Mouse (Mus musculus) fat pad, adult 2 months (tissue): Measurements from ENCODE around the gene Alox12.

ENCODE experiments used
- DNase-seq: peaks from one replicate; pipeline ENCODE4 v3.0.0-alpha.2; 2011; ENCODE audit warnings: low read depth, low spot score; ENCODE audit errors: extremely low read depth

Gene Alox12

DNA sequence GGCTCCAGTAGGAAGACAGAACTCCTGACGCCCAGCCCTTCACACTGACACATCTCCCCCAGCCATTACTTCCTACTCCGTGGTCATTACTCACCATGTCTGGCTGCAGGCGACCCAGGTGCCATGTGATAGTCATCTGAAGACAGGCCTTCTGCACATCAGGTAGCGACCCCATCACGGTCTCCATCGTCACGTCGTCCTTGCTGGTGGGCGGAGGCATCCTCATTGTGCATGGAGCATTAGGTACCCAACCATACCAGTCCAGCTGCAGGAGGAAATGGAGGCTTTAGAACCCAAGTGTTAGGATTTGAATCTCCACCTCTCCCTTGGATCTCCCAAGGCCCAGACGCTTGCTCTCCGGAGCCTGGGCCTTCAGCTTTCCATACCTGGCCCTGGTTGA, 12.6 kb downstream of the Alox12 start:
- DNase-seq, result no peak

DNA sequence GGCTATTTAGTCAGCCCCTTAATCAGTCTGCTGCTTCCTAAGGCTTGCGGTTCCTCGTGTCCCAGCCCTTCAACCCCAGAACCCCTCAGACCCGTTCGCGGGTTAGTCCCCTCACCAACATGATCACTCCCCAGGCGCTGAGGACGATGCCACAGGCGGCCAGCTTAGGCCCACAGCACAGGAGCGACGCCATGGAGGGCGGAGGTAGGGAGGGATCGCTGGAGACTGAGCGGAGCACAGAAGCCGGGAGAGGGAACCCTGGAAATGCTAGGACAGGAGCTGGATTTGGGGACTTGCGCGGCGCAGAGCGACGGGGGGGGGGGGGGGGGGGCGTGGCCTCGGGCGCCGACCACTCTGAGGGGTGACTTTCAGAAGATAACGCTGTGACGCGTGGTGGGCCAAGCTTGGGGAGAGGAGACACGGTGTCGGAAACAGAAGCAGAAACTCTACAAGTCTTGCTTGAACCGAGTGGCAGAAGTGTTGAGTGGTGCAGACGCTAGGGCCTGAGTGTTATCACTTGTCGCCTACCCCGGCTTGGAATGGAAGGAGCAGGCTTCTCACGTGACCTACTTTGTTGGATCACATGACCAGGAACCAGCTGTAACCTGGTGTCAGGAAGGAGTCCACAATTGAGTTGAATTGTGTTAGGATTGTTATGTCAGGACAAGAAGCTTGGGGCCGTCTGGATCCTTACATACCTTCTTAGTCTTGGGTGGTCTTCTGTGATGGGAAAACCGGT, 15.4 kb downstream of the Alox12 start, which contains the start of the genes Gm21988 and Rnasek:
Gene Gm21988, minus strand, starts transcription at position 290 of the 739 bp plus-strand sequence.
Gene Rnasek, minus strand, starts transcription at position 302 of the 739 bp plus-strand sequence.
- no peak for DNase-seq

DNA sequence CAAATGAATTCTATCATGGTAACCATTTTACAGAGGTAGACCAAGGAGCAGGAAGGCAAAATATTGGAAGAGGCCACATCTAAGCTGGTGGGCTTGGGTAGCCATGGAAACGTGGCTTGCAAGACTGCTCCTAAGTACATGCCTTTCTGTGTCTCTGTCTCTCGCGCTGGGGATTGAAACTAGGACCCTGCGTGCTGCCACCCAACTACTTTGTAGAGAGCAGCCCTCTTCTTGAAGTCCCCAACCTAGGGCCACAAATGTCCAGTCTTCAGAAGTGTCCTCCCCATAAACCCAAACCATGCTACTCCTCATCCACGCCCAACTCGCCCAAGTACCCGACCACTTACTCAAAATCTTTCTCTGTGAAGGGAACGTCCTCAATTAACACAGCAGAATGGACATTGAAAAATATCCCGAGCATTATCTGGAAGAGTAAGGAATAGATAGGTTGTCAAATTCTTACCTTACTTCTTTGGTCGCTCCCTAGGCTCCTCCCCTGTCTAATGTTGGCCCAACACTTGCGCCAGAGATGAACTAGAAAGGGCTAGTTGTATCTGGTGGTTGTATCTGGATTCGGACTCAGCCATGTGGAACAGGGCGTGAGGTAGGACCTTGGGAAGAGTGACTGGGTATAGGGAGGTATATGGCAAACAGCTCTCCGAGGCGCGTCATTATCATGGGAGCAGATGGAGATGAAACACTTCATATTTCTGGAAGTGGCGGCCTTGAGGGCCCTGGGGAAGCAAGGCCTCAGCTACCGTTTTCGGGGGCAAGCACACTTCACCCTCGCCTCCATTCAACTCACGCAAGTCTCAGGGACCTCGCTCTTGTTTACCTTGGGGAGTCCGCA, 16.3 kb downstream of the Alox12 start:
- DNase-seq, result no peak

DNA sequence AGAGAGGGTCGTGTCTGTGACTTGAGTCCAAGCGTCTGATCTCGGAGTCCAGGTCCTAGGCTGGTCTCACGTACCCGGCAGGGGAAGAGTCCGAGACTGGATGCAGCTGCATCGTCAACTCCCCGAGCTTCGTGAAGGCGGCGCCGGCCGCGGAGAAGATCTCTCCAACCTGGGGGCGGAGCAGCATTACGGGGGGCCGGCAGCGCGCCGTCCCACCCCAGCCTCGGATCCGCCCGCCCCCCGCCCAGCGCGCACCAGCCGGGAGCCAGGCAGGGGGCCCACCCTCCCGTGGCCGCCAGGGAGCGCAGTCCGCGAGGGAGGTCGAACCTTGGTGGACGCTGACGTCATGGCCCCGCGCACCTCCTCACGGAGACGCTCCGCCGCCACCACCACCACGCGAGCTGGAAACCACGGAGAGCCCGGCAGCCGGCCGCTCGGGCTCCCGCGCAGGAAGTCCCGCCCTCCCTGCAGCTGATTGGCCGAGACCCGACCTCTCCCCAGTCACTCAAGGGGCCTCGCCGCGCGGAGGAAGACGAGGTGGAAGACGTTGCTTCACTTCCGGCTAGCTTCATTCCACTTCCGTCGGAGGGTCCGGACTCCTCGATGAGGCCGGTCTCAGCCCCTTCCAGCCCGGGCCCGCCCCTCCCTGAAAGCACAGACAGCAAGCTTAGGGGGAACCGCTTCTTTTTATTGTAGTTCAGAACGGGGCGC, 17.5 kb downstream of the Alox12 start, which contains the start of gene 0610010K14Rik:
Gene 0610010K14Rik, minus strand, starts transcription at position 458 of the 711 bp plus-strand sequence.
- no peak for DNase-seq

DNA sequence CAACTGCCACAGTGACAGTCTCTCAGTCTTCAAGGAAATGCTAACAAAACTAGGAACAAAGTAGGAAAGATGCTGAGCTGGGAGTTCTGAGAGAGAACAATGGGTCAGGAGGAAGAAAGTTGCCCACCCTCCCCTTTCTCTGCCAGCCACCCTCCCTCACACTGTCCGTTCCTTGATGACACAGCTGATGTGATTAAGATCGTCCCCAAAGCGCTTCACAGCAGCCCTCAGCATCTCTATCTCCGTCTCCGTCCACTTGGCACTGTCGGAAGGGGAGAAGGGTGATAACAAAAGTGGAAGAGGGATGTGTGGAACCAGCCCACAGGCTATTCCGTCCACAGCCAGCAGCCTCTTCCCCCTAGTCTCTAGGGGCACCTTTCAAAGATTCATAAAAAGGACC, 18.4 kb downstream of the Alox12 start:
- no peak for DNase-seq

DNA sequence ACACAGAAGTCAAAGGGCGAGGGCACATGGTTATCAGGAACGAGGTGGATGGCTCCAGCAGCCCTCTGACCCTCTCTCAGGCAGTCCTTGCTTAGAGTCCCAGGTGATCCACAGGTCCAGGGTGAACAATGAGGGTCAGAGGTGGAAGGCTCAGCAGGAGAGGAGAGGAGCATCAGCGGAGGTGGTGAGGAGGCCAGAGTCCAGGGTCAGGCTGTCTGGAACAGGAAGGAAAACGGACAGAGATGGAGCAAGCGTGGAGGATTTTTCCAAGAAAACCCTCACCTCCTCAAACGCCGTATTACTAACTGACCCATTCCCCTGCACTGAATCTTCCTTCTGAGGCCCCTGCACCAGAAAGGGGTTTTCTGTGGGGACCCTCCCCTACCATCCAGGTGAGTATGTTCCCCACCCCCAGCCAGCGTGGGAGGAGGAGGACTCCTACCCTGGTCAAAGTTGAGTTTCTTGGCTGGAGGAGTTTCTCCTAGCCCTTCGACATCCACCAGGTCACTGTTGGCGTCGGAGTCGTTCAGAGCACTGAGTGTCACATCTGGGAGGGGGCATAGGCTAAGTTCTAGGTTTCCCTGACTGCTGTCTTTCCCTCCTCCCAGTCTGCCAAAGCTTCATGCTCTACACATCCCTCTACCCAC, 19.8 kb downstream of the Alox12 start:
- no peak for DNase-seq

DNA sequence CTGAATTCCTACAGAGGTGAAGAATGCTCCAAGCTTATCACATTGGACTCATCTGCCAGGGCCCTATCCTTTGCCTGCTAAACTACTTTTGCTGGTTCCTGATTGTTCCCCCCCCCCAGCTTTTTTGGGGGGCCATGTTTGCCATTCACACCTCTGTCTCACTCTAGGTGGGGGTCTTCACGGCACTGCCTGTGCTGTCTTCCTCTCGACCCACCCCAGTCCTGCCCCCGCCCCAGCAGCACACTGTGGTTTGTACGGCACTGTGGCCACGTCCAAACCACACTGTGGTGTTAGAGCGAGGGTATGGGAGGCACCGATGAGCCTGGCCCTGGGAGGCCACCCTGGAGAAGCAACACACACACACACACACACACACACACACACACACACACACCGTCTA, 20.7 kb downstream of the Alox12 start:
- DNase-seq, result no peak

DNA sequence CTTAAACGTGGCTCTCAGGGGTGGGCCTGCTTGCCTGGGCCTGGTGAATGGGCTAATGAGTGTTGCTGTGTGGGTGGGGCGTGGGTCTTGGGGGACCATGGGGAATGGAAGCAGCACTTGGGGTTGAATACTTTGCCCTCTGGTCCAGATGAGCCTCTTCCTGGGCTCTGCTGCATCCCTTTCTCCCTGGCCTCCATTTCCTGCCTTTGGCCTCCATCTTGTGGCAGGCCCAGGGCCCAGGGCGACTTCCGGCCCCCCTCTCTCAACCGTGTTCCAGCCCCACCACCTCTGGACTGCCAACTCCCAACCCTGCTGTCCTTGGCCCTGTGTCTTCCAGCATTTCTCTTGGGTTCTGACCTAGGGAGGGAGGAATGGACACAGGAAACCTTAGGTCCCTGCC, 21.1 kb downstream of the Alox12 start:
- DNase-seq, result no peak

DNA sequence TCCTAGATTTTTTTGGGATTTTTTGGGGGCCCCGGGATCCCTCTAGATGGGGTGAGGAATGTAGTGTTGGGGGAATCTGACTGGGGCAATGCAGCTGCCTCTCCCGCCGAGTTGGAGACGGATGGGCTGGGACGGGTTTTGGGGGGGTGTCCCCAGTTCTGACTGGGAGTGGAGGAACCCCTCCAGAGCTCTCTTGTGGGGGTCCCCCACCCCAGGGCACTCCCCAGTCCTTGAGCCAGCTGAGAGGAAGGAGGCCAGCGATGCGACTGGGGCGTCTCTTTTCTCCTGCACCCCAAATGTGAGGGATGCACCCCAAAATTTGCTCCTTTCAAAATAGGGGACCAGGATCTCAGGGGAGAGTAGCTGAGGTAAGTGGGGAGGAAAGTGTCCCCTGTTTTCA, 22.1 kb downstream of the Alox12 start:
- no peak for DNase-seq

DNA sequence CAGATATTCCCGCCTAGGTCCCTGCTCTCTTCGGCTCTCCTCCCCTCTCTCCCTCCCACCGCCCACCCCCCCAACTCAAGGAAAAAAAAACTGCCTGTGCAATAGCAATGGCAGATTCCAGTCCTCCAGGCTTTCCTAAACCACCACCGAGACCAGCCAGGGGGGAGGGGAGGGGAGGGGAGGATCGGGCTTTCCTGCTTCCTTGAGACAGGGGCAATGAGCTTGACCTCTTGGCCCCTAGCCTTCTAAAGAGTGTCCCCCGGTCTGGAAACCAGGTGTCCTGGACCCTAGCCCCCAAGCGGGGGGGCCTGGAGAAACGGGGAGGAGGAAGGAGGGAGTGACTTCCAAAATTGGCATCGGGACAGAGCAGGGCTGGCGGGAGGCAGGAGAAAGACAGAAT, 22.6 kb downstream of the Alox12 start:
- no peak for DNase-seq

DNA sequence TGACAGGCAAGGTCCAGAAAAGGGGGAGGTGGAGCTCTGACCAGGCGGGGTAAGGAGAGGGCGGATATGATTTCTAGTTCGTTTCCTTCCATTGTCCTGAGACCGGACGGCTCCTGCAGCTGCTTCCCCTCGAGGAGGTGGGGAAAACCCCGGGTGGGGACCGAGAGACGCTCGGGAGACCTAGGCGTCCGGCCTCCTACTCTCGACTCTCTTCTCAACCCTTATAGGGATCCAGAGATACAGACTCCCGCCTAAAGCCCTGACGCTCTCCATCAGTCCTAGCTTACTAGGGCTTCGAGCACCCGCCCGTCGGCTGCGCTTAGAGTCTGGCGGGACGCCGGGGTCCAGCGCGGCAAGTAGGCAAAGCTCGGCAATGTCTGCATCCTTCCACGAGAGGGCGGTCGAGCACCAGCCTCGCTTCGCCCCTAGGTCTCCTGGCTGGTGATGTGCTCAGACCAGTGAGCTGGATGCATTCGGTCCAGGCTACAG, 24.9 kb downstream of the Alox12 start:
- no peak for DNase-seq

DNA sequence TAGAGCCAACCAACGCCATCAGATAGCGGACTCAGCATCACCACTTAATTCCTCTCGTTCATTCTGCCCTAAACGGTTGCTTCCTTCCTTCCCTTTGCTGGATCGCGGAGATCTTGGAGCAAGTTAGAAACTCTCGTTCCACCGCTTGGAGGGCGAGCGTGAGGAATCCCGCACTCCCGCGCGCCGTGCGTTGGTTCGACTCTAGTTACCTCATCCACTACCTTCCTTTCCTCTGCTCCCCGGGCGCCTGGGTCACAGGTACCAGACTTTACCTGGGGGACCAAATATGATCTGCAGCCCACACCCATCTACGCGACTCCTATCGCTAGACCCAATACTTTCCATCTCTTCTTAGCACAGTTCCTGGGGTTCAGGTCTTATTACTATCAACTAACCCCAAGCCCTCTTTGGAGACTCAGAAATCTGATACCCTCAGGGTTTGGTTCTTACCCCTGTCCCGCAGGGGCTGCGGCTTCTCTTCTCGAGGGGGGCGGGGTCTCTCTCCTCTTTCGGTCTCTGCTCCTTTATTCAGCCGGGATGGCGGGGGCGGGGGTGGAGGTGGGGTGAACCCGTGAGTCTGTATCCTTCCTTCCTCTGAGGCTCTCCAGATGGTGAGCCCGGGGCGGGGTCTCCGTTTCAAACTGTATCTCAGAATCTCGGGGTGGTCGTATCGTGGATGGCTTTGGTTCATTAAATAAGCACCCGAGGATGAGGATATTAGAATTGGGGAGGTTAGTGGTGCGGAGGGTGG, 25.7 kb downstream of the Alox12 start, which contains the start of gene Bcl6b:
Gene Bcl6b, minus strand, starts transcription at position 539 of the 751 bp plus-strand sequence.
- no peak for DNase-seq

DNA sequence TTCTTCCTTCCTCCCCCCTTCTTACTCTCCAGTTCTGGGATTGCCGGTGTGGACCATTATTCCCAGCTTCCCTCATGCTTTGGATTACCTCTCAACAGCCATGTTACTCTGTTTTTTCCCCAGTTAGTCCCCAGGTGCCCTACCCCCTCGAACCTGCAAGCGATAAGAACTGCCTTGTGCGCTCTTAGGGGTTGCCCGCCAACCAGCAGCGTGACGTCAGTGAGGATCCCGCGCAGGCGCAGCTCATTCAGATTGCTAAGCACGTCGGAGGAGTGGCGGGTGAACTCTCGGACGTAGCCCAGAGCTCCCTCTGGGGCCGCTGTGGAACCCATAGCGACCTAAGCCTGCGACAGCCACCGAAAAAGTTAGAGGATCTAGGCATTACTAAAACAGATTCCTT, 26.3 kb downstream of the Alox12 start:
- DNase-seq, result no peak

DNA sequence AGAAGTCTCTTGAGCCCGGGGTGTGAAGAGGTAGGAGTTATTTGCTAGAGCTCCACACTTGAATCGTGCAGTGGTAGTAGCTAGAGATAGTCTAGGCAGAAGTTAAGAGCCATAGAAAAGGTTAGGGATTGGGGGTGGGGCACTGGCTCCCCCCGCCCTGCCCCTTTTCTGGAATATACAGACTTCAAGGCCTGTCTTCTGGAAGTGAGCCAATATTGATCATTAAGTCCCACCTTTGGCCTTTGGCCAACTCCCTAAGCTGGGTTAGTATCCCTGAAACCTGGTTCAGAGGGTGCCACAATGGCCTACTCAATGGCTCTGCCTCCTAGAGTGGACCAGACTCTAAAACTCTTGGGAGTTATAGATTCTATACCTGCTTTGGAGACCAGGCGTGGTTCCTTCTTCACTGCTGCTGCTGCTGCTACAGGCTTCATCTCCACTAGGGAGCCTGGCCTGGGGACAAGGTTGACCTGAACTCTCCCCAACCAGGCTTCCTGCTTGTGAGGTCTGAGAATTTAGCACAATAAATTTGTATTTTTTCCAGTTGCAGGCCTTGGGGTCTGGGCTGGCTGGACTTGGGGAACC, 27.4 kb downstream of the Alox12 start:
- no peak for DNase-seq

DNA sequence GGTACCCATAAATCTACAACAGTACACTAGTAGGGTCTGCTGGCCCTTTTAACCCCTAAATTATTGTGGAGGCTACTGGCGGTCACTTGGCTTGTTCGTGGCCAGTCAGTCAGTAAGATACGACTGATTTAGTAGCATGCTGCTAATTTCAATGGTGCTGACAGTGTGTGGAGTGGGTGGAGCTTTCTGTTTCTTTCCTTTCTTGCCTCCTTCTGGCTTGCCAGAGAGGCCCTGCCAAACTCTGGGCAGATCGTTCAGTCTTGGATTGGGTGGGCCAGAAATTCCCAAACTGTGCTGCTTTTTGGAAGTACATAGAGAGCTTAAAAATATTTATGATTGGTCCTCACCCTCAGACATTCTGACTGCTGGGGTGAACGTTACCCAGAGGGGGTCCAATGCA, 28.0 kb downstream of the Alox12 start:
- DNase-seq, result no peak

DNA sequence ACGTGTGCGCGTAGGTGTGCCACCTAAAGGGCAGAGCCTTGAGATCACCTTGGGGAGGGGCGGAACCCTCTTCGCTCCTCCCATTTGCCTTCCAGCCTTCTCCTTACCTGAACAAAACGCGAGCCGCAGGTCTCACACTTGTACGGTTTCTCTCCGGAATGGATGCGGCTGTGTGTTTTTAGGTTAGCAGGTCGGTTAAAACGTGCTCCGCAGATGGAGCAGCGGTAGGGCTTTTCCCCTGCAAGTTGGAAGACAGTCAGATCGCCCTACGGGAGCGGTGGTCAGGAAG, 28.6 kb downstream of the Alox12 start:
- no peak for DNase-seq

DNA sequence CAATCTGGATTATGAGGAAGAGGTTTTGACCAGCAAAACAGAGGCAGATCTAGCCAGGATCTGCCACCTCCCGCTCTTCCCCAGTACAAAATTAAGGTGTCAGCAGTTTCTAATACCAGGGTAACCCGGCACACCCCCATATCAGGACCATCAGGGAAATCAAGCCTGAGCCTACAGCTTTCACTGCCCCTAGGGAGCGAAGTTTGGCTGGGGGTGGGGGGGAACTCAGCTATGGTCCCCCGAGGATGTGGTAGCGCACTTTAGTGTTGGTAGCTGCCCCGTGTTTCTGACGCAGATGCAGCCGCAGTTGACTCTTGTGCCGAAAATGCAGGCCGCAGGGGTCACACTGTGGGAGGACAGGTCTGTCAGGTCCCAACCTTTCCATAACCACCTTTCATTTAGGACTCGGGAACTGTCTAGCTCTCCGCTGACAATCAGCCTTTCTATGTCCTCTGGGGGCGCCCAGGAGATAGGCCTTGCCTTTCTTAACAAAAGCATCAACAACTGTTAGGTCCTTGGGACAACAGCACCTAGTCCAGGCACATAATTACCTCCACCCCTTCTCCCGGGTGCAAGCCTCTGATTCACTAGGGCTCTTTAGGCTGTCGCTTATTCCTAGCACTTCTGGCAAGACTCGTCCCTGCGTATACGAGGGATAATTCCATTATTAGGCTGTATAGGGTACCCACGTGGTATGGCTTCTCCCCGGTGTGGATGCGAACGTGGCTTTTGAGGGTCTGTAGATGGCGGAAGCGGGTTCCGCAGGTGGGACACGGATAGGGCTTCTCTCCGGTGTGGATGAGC, 29.2 kb downstream of the Alox12 start:
- no peak for DNase-seq

DNA sequence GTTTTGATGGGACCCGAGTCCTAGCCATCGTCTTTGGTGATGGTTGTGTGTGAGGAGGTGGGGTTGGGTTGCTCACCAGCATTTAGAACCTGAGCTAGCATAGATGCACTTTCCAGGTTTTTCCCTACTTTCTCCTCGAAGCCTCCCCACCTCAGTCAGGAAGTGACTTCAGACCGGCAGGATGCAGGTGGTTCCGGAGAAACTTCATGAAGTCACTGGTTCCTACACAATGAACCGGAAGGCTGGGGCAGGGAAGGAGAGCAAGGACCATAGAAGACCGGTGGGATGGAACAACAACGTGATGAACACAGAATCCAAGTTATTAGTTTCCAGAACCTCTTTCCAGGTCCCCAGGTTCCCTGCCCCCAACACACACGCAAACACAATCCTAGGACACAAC, 31.4 kb downstream of the Alox12 start:
- no peak for DNase-seq
